Mouse (Mus musculus) bone marrow, adult 2 months (tissue): ENCODE results near the gene Flnc. TPM values are rescaled to one million over a fixed set of nuclear protein-coding genes. Genes with fewer than 3 reads are reported as not detected.

Experiments used
- H3K27ac ChIP-seq: fragments of 200-500 bp; 2 replicates; pipeline ENCODE4 v1.5.1; 2012; ENCODE audit warnings: low read depth, mild to moderate bottlenecking, control low read depth, inconsistent platforms, low read length; ENCODE audit not compliant: control insufficient read depth, poor library complexity, insufficient read depth
- H3K4me1 ChIP-seq: fragments of 200-500 bp; 2 replicates; pipeline ENCODE4 v1.6.1; 2011; ENCODE audit warnings: low read length; ENCODE audit not compliant: control insufficient read depth, insufficient read depth
- H3K4me3 ChIP-seq: fragments of 200-500 bp; replicated peaks from 2 replicates; pipeline ENCODE3; 2011; ENCODE audit warnings: mild to moderate bottlenecking, low read depth, low read length, control low read depth; ENCODE audit not compliant: control insufficient read depth
- CTCF ChIP-seq: fragments of 200-500 bp; IDR thresholded peaks from 2 replicates; pipeline ENCODE4 v1.5.1; 2011; ENCODE audit warnings: low read length, control low read depth; ENCODE audit not compliant: control insufficient read depth, insufficient read depth
- POLR2A ChIP-seq: fragments of 200-500 bp; IDR thresholded peaks from 2 replicates; pipeline ENCODE4 v1.6.1; 2011; ENCODE audit warnings: low read depth, mild to moderate bottlenecking, control low read depth, low read length, borderline replicate concordance; ENCODE audit not compliant: control insufficient read depth
- WGBS: fragments of 180-500 bp; shearing (Covaris S2); methylation state at CpG from one replicate; pipeline ENCODE4 v1.1.7; 2018; 5-methylcytosine and 5-hydroxymethylcytosine counted together
- polyA plus RNA-seq: library from polyadenylated mRNA; stranded (reverse); fragments of >200 nt; gene quantifications from 2 replicates; pipeline ENCODE4 v1.2.4, GENCODE M21; 2011; ENCODE audit warnings: low replicate concordance; ENCODE audit not compliant: missing spikeins, insufficient read depth, insufficient read length

Gene Flnc
- polyA plus RNA-seq, 1 experiment: 0.40 TPM

- Histone ChIP-seq H3K4me1 (no peaks in the 10 kb centered on the region), H3K27ac (no peak overlapping the region), H3K4me3 (no peak overlapping the region)
- WGBS: 77% methylated on average over 5 of the region's 5 CpGs
- TF ChIP-seq POLR2A (no peak), CTCF (peak; percentile 26; the same call in 1 of the 2 replicates)
These were observed 72.4 kb downstream of the Flnc start for GRCm38 (mm10) chr6:29505493-29505892.

- Histone ChIP-seq H3K4me3 (no peak overlapping the region), H3K27ac (no peak overlapping the region), H3K4me1 (no peaks in the 10 kb centered on the region)
- no peak for TF ChIP-seq POLR2A
- no peak for TF ChIP-seq CTCF
- WGBS: 49% methylated on average over 8 of the region's 8 CpGs
These were observed 73.8 kb downstream of the Flnc start for GRCm38 (mm10) chr6:29506834-29507233.

- Histone ChIP-seq H3K4me3 (no peak within 1 kb of the TSS), H3K27ac (no peak within 1 kb of the TSS), H3K4me1 (no peaks in the 10 kb centered on the region)
- TF ChIP-seq CTCF (no peak), POLR2A (no peak)
- WGBS: 4% methylated on average over 45 of the region's 47 CpGs
These were observed 74.6 kb downstream of the Flnc start, which contains the start of gene Kcp for GRCm38 (mm10) chr6:29507447-29508309. Gene Kcp (minus strand): TSS chr6:29507952.

- Histone ChIP-seq H3K27ac (no peak overlapping the region), H3K4me1 (no peaks in the 10 kb centered on the region), H3K4me3 (no peak overlapping the region)
- WGBS: 79% methylated on average over 2 of the region's 2 CpGs
- TF ChIP-seq POLR2A (no peak), CTCF (no peak)
These were observed 76.0 kb downstream of the Flnc start for GRCm38 (mm10) chr6:29509086-29509485.

Other genes starting within 250 kb of the Flnc start
- gene Impdh1, start 216.9 kb upstream of the Flnc start, polyA plus RNA-seq: 8.6 and 29.9 TPM in 2 replicates
- gene Hilpda, start 160.8 kb upstream of the Flnc start, polyA plus RNA-seq: 2.7 and 12.5 TPM in 2 replicates
- gene Fam71f2, start 153.7 kb upstream of the Flnc start, polyA plus RNA-seq: not detected in 2 replicates
- gene Fam71f1, start 114.1 kb upstream of the Flnc start, polyA plus RNA-seq: not detected in 2 replicates
- gene Calu, start 85.2 kb upstream of the Flnc start, polyA plus RNA-seq: 18.1 and 57.8 TPM in 2 replicates
- not detected in 2 replicates for gene Opn1sw, start 44.8 kb upstream of the Flnc start, polyA plus RNA-seq
- gene Ccdc136, start 36.9 kb upstream of the Flnc start, polyA plus RNA-seq: 4.1 TPM in 1 of 2 replicates, not detected in the other
- gene Atp6v1f, start 34.5 kb downstream of the Flnc start, polyA plus RNA-seq: 123 and 143 TPM in 2 replicates
- not detected in 2 replicates for gene Atp6v1fnb, start 38.2 kb downstream of the Flnc start, polyA plus RNA-seq
- gene Kcp, start 74.7 kb downstream of the Flnc start, polyA plus RNA-seq: not detected in 2 replicates
- 26.7 and 47.1 TPM in 2 replicates for gene Irf5, start 93.4 kb downstream of the Flnc start, polyA plus RNA-seq
- gene Tnpo3, start 176.6 kb downstream of the Flnc start, polyA plus RNA-seq: 22.1 and 33.0 TPM in 2 replicates